Mouse (Mus musculus) frontal cortex, postnatal 36 days (tissue): Measurements from ENCODE around the gene Dock3.

Source experiments
- DNase-seq, 2 experiments: peaks; one replicate each; pipeline ENCODE4 v3.0.0; 2022; ENCODE audit warnings: low spot score in 2 of 2

Gene Dock3

GRCm38 (mm10) chr9:107231539-107232139, at the start of gene Dock3:
Dock3 (minus strand) TSS chr9:107231909.
- DNase-seq, result peak; percentile 82 to 84

- DNase-seq, result no peak
Measured at GRCm38 (mm10) chr9:107280322-107281027, 48.8 kb upstream of the Dock3 start.

- DNase-seq, result no peak
Measured at GRCm38 (mm10) chr9:107279378-107280321, 47.9 kb upstream of the Dock3 start.

- DNase-seq, result no peak
Measured at GRCm38 (mm10) chr9:107278527-107279377, 47.0 kb upstream of the Dock3 start.

GRCm38 (mm10) chr9:107278126-107278525, 46.4 kb upstream of the Dock3 start:
- DNase-seq, result no peak

GRCm38 (mm10) chr9:107277603-107278002, 45.9 kb upstream of the Dock3 start:
- no peak for DNase-seq

- no peak for DNase-seq
Measured at GRCm38 (mm10) chr9:107275710-107276109, 44.0 kb upstream of the Dock3 start.

- DNase-seq, result no peak
Measured at GRCm38 (mm10) chr9:107274751-107275150, 43.0 kb upstream of the Dock3 start.

GRCm38 (mm10) chr9:107273184-107273583, 41.5 kb upstream of the Dock3 start:
- DNase-seq, result no peak

GRCm38 (mm10) chr9:107272284-107272683, 40.6 kb upstream of the Dock3 start:
- DNase-seq, result no peak

GRCm38 (mm10) chr9:107271177-107271938, 39.6 kb upstream of the Dock3 start:
- DNase-seq, result no peak

GRCm38 (mm10) chr9:107269772-107270171, 38.1 kb upstream of the Dock3 start:
- no peak for DNase-seq

GRCm38 (mm10) chr9:107267721-107268402, 36.2 kb upstream of the Dock3 start:
- no peak for DNase-seq

- no peak for DNase-seq
Measured at GRCm38 (mm10) chr9:107267028-107267427, 35.3 kb upstream of the Dock3 start.

GRCm38 (mm10) chr9:107264731-107265130, 33.0 kb upstream of the Dock3 start:
- no peak for DNase-seq

- no peak for DNase-seq
Measured at GRCm38 (mm10) chr9:107263912-107264311, 32.2 kb upstream of the Dock3 start.

GRCm38 (mm10) chr9:107262375-107262774, 30.7 kb upstream of the Dock3 start:
- no peak for DNase-seq

GRCm38 (mm10) chr9:107261792-107262191, 30.1 kb upstream of the Dock3 start:
- DNase-seq, result no peak

GRCm38 (mm10) chr9:107260836-107261235, 29.1 kb upstream of the Dock3 start:
- no peak for DNase-seq

- no peak for DNase-seq
Measured at GRCm38 (mm10) chr9:107260429-107260828, 28.7 kb upstream of the Dock3 start.
